Mouse (Mus musculus): ENCODE data around the gene Tns2. TPM values are rescaled to one million over a fixed set of nuclear protein-coding genes. Genes with fewer than 3 reads are reported as not detected.
"Not testable (repeated sequence)": the region's sequence is repeated elsewhere in the genome, so short reads cannot be mapped to it uniquely, and the experiment has no call there.

Gene Tns2
- total RNA-seq, 2 experiments from 2014 or later = 65.8 to 70.3 TPM

GRCm38 (mm10) chr15:102142914-102143912 is 43.0 kb downstream of the Tns2 start:
- peak; percentile 48 for DNase-seq

GRCm38 (mm10) chr15:102144274-102144711 is 44.1 kb downstream of the Tns2 start, which contains the start of gene Igfbp6:
TSS of gene Igfbp6 (plus strand) at chr15:102144362.
- DNase-seq = no peak

- no peak for DNase-seq
Measured at GRCm38 (mm10) chr15:102144726-102145125, 44.5 kb downstream of the Tns2 start.

GRCm38 (mm10) chr15:102145330-102145729 is 45.1 kb downstream of the Tns2 start:
- DNase-seq = peak; percentile 24

GRCm38 (mm10) chr15:102146089-102146488 is 45.9 kb downstream of the Tns2 start:
- no peak for DNase-seq

GRCm38 (mm10) chr15:102146882-102147281 is 46.7 kb downstream of the Tns2 start:
- DNase-seq = peak; percentile 67

GRCm38 (mm10) chr15:102147674-102148402 is 47.6 kb downstream of the Tns2 start:
- DNase-seq = no peak

GRCm38 (mm10) chr15:102149561-102149960 is 49.3 kb downstream of the Tns2 start:
- DNase-seq = no peak

GRCm38 (mm10) chr15:102150301-102151135 is 50.3 kb downstream of the Tns2 start, which contains the start of gene Soat2:
TSS of gene Soat2 (plus strand) at chr15:102150526.
- peak; percentile 31 for DNase-seq

- no peak for DNase-seq
Measured at GRCm38 (mm10) chr15:102152646-102153045, 52.4 kb downstream of the Tns2 start.

GRCm38 (mm10) chr15:102155006-102155405 is 54.8 kb downstream of the Tns2 start:
- DNase-seq = not testable (repeated sequence)

GRCm38 (mm10) chr15:102156836-102157235 is 56.6 kb downstream of the Tns2 start:
- no peak for DNase-seq

- DNase-seq = no peak
Measured at GRCm38 (mm10) chr15:102160415-102161060, 60.3 kb downstream of the Tns2 start.

- DNase-seq = no peak
Measured at GRCm38 (mm10) chr15:102163900-102164693, 63.9 kb downstream of the Tns2 start.

- DNase-seq = no peak
Measured at GRCm38 (mm10) chr15:102165468-102166100, 65.4 kb downstream of the Tns2 start.

Other genes starting within 250 kb of the Tns2 start
- not detected for gene Krt1, start 249.6 kb upstream of the Tns2 start, total RNA-seq (2021)
- gene Krt77, start 230.7 kb upstream of the Tns2 start, total RNA-seq (2021) = not detected
- not detected for gene Krt76, start 207.5 kb upstream of the Tns2 start, total RNA-seq (2021)
- gene Krt4, start 175.7 kb upstream of the Tns2 start, total RNA-seq (2021) = not detected
- gene Krt79, start 160.1 kb upstream of the Tns2 start, total RNA-seq (2021) = under 1 TPM; 0.25 to 0.45 TPM
- gene Krt78, start 146.1 kb upstream of the Tns2 start, total RNA-seq (2021) = under 1 TPM in 1 of 2 experiments, not detected in 1; 0.07 TPM
- gene Krt8, start 95.9 kb upstream of the Tns2 start, total RNA-seq (2021) = 1 to 10 TPM; 6.2 to 6.4 TPM
- 10 to 100 TPM; 14.9 to 15.4 TPM for gene Krt18, start 72.2 kb upstream of the Tns2 start, total RNA-seq (2021)
- gene Eif4b, start 26.6 kb upstream of the Tns2 start, total RNA-seq (2021) = 100 to 1,000 TPM; 142 to 145 TPM
- gene Spryd3, start 35.8 kb downstream of the Tns2 start, total RNA-seq (2021) = 10 to 100 TPM; 19.9 to 22.6 TPM
- gene Igfbp6, start 43.9 kb downstream of the Tns2 start, total RNA-seq (2021) = 10 to 100 TPM; 10.0 to 12.5 TPM
- gene Soat2, start 50.1 kb downstream of the Tns2 start, total RNA-seq (2021) = under 1 TPM; 0.11 to 0.17 TPM
- 10 to 100 TPM; 45.3 to 49.4 TPM for gene Zfp740, start 102.8 kb downstream of the Tns2 start, total RNA-seq (2021)
- 10 to 100 TPM; 26.8 to 29.9 TPM for gene Csad, start 104.3 kb downstream of the Tns2 start, total RNA-seq (2021)
- 1 to 10 TPM in 1 of 2 experiments, under 1 TPM in 1; 0.98 to 1.0 TPM for gene Itgb7, start 131.5 kb downstream of the Tns2 start, total RNA-seq (2021)
- gene Rarg, start 157.1 kb downstream of the Tns2 start, total RNA-seq (2021) = 10 to 100 TPM; 12.9 to 16.6 TPM
- gene Gm9918, start 170.2 kb downstream of the Tns2 start, total RNA-seq (2021) = not detected
- 10 to 100 TPM; 21.1 to 22.7 TPM for gene Mfsd5, start 179.0 kb downstream of the Tns2 start, total RNA-seq (2021)
- gene Espl1, start 195.9 kb downstream of the Tns2 start, total RNA-seq (2021) = 10 to 100 TPM; 23.2 to 28.2 TPM
- 100 to 1,000 TPM; 334 to 351 TPM for gene Pfdn5, start 225.7 kb downstream of the Tns2 start, total RNA-seq (2021)
- 10 to 100 TPM; 31.8 to 37.3 TPM for gene Myg1, start 231.3 kb downstream of the Tns2 start, total RNA-seq (2021)

Data from heart, postnatal 4 days (tissue).